ENCODE assay signal across 8 mouse cellular contexts in the genomic region with DNA sequence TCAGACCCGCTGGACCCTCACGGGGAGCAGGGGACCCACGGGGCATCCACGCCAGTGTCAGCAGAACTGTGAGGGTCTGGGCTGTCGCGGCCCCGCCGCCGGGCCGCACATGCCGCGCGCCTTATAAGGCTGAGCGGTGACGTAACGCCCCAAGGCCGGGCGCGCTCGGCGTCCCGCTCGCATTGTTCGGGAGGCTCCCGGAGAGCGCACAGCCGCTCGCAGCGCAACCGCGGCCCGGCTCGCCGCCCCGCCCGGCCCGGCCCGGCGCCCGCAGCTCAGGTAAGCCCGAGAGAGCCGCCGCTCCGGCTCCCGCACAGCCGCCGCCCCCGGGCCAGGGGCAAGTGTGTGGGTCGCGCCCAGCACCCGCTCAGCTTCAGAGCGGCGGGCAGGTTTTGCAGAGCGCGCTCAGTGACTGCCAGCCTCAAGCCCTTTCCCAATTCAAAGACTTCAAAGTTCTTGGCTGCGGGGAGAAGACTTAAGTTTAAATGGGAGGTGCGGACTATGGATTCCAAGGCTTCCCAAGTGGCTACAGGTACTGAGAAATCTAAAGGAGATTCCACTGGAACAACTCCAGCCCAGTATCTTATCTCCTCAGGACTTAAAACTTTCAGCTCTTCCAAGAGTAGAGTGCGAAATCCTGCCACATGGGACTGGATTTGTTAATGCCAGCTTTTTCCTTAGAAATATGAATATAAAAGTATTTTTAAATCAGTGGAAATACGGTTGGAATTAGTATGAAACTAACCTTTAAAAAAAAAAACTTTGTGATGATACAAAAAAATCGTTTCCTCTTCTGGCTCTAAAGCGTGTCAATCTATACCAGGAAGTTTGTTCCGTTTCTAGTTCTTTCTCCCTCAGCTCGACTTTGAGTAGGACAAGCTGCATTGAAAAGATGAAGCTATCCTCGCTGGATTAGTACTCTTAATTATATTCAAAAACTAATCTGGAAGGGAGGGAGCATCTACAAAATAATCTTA. TPM values are rescaled to one million over a fixed set of nuclear protein-coding genes. Genes with fewer than 3 reads are reported as not detected.
DNase-seq lines count a peak whose midpoint lies in the region; ATAC-seq and TF ChIP-seq lines count a peak whose summit lies in the region.

No protein-coding gene starts in this region.

- H3K4me1 ChIP-seq in forebrain, embryonic 11.5 days (replicated peaks; ENCODE audit: control insufficient read depth, insufficient read depth, low read length) = peaks cover 2% of the 10 kb centered on the region; the same call in 1 of the 2 replicates
- H3K4me1 ChIP-seq in heart, postnatal 0 days (ENCODE audit: control insufficient read depth, insufficient read depth) = peaks cover 35% of the 10 kb centered on the region
- H3K4me1 ChIP-seq in lung, adult 2 months (ENCODE audit: control insufficient read depth, insufficient read depth, low read length) = peaks cover 25% of the 10 kb centered on the region
- no peaks in the 10 kb centered on the region for H3K4me1 ChIP-seq in neural tube, embryonic 14.5 days (ENCODE audit: control insufficient read depth, insufficient read depth, low read length)

- peaks cover 2% of the 10 kb centered on the region; the same call in 1 of the 2 replicates for H3K27me3 ChIP-seq in forebrain, embryonic 11.5 days (ENCODE audit: control insufficient read depth, insufficient read depth, low read length)
- no peaks in the 10 kb centered on the region for H3K27me3 ChIP-seq in heart, postnatal 0 days (ENCODE audit: control insufficient read depth, insufficient read depth, low read length)
- no peaks in the 10 kb centered on the region for H3K27me3 ChIP-seq in neural tube, embryonic 14.5 days (ENCODE audit: control insufficient read depth, insufficient read depth, low read length)

- WGBS in forebrain, embryonic 11.5 days = 3% methylated on average over 64 of the region's 64 CpGs
- WGBS in heart, postnatal 0 days = 1% methylated on average over 49 of the region's 64 CpGs
- under 1% methylated on average over 45 of the region's 64 CpGs for WGBS in lung, adult 2 months
- 3% methylated on average over 48 of the region's 64 CpGs for WGBS in neural tube, embryonic 14.5 days

- DNase-seq in CD4-positive helper T cell, adult 2 months (ENCODE audit: low read depth, low spot score) = peak; percentile 77
- peak; percentile 81 for DNase-seq in adrenal gland, postnatal 25 days
- peak; percentile 85 for DNase-seq in forebrain, embryonic 11.5 days (ENCODE audit: low spot score)
- peak; percentile 73 for DNase-seq in heart, postnatal 0 days (ENCODE audit: low spot score)
- DNase-seq in kidney, postnatal 25 days = peak; percentile 77 to 84
- DNase-seq in lung, adult 2 months = peak; percentile 83
- peak; percentile 83 for DNase-seq in testis, postnatal 14 days (ENCODE audit: low spot score)

- H3K27ac ChIP-seq in forebrain, embryonic 11.5 days (ENCODE audit: low read depth, low read length) = no peak overlapping the region
- H3K27ac ChIP-seq in heart, postnatal 0 days (ENCODE audit: low read depth) = peak overlapping the region; percentile 90
- H3K27ac ChIP-seq in neural tube, embryonic 14.5 days (ENCODE audit: low read depth, low read length) = no peak overlapping the region

- no peak for TF ChIP-seq CTCF in heart, postnatal 0 days (IDR thresholded peaks at IDR 0.05; ENCODE audit: low read depth)
- TF ChIP-seq CTCF in lung, adult 2 months (IDR thresholded peaks at IDR 0.05; ENCODE audit: insufficient read depth, low read length) = no peak

- H3K9ac ChIP-seq in forebrain, embryonic 11.5 days (ENCODE audit: low read length) = peak overlapping the region; percentile 86
- peak overlapping the region; percentile 91 for H3K9ac ChIP-seq in heart, postnatal 0 days (replicated peaks; ENCODE audit: low read depth, low read length)
- peak overlapping the region; percentile 72 for H3K9ac ChIP-seq in neural tube, embryonic 14.5 days (replicated peaks; ENCODE audit: low read depth, low read length)

- no peaks in the 10 kb centered on the region for H3K36me3 ChIP-seq in forebrain, embryonic 11.5 days (ENCODE audit: control insufficient read depth, insufficient read depth, low read length)
- H3K36me3 ChIP-seq in heart, postnatal 0 days (replicated peaks; ENCODE audit: control insufficient read depth, insufficient read depth, low read length) = 0 out of 2 replicates have a peak, but pooled peaks cover 7% of the 10 kb centered on the region
- no peaks in the 10 kb centered on the region for H3K36me3 ChIP-seq in neural tube, embryonic 14.5 days (ENCODE audit: control insufficient read depth, insufficient read depth, low read length)

- ATAC-seq in forebrain, embryonic 11.5 days (replicated peaks; ENCODE audit: low FRiP score) = peak; percentile 96
- peak; percentile 95 for ATAC-seq in heart, postnatal 0 days (ENCODE audit: insufficient read depth, low read depth)
- ATAC-seq in neural tube, embryonic 14.5 days (ENCODE audit: low read depth) = peak; percentile 99

- no peaks in the 10 kb centered on the region for H3K9me3 ChIP-seq in forebrain, embryonic 11.5 days (ENCODE audit: control insufficient read depth, low read length)
- no peaks in the 10 kb centered on the region for H3K9me3 ChIP-seq in heart, postnatal 0 days (replicated peaks; ENCODE audit: control insufficient read depth, low read length)
- H3K9me3 ChIP-seq in neural tube, embryonic 14.5 days (ENCODE audit: control insufficient read depth, low read length) = no peaks in the 10 kb centered on the region

- peak overlapping the region; percentile 76 for H3K4me2 ChIP-seq in forebrain, embryonic 11.5 days (ENCODE audit: low read depth, low read length, severe bottlenecking)
- H3K4me2 ChIP-seq in heart, postnatal 0 days (ENCODE audit: low read depth, low read length) = peak overlapping the region; percentile 79
- H3K4me2 ChIP-seq in neural tube, embryonic 14.5 days (ENCODE audit: low read depth, low read length) = peak overlapping the region; percentile 82

- peak overlapping the region; percentile 57 for H3K4me3 ChIP-seq in forebrain, embryonic 11.5 days (ENCODE audit: low read depth, low read length)
- peak overlapping the region; percentile 91 for H3K4me3 ChIP-seq in heart, postnatal 0 days (ENCODE audit: low read depth, low read length)
- peak overlapping the region; percentile 88 for H3K4me3 ChIP-seq in lung, adult 2 months (replicated peaks; ENCODE audit: extremely low read depth, low read depth, low read length)
- peak overlapping the region; percentile 66 for H3K4me3 ChIP-seq in neural tube, embryonic 14.5 days (ENCODE audit: low read depth, low read length)

- peak; percentile 64; the same call in 1 of the 2 replicates for TF ChIP-seq POLR2A in lung, adult 2 months (IDR thresholded peaks at IDR 0.05; ENCODE audit: borderline replicate concordance, extremely low read depth, low read depth, low read length)

- no peak for TF ChIP-seq EP300 in heart, postnatal 0 days (IDR thresholded peaks at IDR 0.05; ENCODE audit: low read depth)

RNA-seq across cellular contexts. Expression of gene Cmss1, which starts 57.3 kb away (rescaled TPM):
- 16.1 and 17.6 TPM in 2 replicates for total RNA-seq in adrenal gland, postnatal 25 days (2021)
- polyA plus RNA-seq in forebrain, embryonic 11.5 days (2014; fragmentation: Nextera tagmentation; extraction: Ambion mirVana) = 52.5 and 53.7 TPM in 2 replicates
- 7.0 and 17.0 TPM in 2 replicates for total RNA-seq in heart, postnatal 0 days (2014; rRNA removed; ENCODE audit: low replicate concordance)
- 50.3 and 56.6 TPM in 2 replicates for polyA plus RNA-seq in heart, postnatal 0 days (2015; fragmentation: Nextera tagmentation; extraction: Ambion mirVana)
- 8.0 TPM in 2 replicates for polyA plus RNA-seq in lung, adult 2 months (2012; rRNA removed)
- polyA plus RNA-seq in neural tube, embryonic 14.5 days (2014; fragmentation: Nextera tagmentation; extraction: Ambion mirVana) = 35.7 and 38.3 TPM in 2 replicates
